Mouse (Mus musculus) cortical plate, adult 2 months (tissue): ENCODE results near the gene Gnl2. TPM values are rescaled to one million over a fixed set of nuclear protein-coding genes. Genes with fewer than 3 reads are reported as not detected.
A peak's percentile ranks its signal among the peaks of the same experiment; 100 is the strongest.

Experiments used
- H3K27ac ChIP-seq: fragments of 200-500 bp; 2 replicates; pipeline ENCODE4 v1.5.1; 2012; ENCODE audit warnings: low read length, control low read depth, inconsistent platforms; ENCODE audit not compliant: insufficient read depth
- H3K4me1 ChIP-seq: fragments of 200-500 bp; 2 replicates; pipeline ENCODE4 v1.6.1; 2011; ENCODE audit warnings: low read length; ENCODE audit not compliant: control insufficient read depth, insufficient read depth
- H3K4me3 ChIP-seq: fragments of 200-500 bp; 2 replicates; pipeline ENCODE4 v1.5.1; 2011; ENCODE audit warnings: mild to moderate bottlenecking, low read length, control low read depth; ENCODE audit not compliant: insufficient read depth
- CTCF ChIP-seq: fragments of 200-500 bp; IDR thresholded peaks from 2 replicates; pipeline ENCODE4 v1.5.1; 2011; ENCODE audit warnings: mild to moderate bottlenecking, control low read depth, low read length; ENCODE audit not compliant: insufficient read depth; ENCODE audit errors: extremely low read depth
- POLR2A ChIP-seq: fragments of 200-500 bp; IDR thresholded peaks from 2 replicates; pipeline ENCODE4 v1.6.1; 2011; ENCODE audit warnings: mild to moderate bottlenecking, low read length, control low read depth; ENCODE audit not compliant: insufficient read depth; ENCODE audit errors: extremely low read depth
- polyA plus RNA-seq: library from polyadenylated mRNA; depleted of rRNA; stranded (reverse); fragments of >200 nt; gene quantifications from 2 replicates; pipeline ENCODE4 v1.2.3, GENCODE M21; 2012

Gnl2 gene
- polyA plus RNA-seq, 1 experiment = 115 TPM

- Histone ChIP-seq H3K4me3 (no peak overlapping the region), H3K4me1 (0 out of 2 replicates have a peak, but pooled peaks cover 2% of the 10 kb centered on the region), H3K27ac (no peak overlapping the region)
- TF ChIP-seq CTCF = no peak
- TF ChIP-seq POLR2A = no peak
Observed at GRCm38 (mm10) chr4:124984871-124985670, 31.3 kb upstream of the Gnl2 start.

- TF ChIP-seq CTCF (no peak), POLR2A (no peak)
- Histone ChIP-seq H3K4me3 (peak within 1 kb of the TSS; percentile 35), H3K4me1 (0 out of 2 replicates have a peak, but pooled peaks cover 2% of the 10 kb centered on the region), H3K27ac (0 out of 2 replicates have a peak within 1 kb of the TSS, but pooled peaks have one; percentile 53)
Observed at GRCm38 (mm10) chr4:124985671-124986602, 30.4 kb upstream of the Gnl2 start, which contains the start of gene Rspo1. Gene Rspo1, plus strand, starts transcription at chr4:124986430.

GRCm38 (mm10) chr4:124986739-124987710, 29.4 kb upstream of the Gnl2 start:
- H3K4me3 ChIP-seq = peak overlapping the region; percentile 35
- H3K27ac ChIP-seq = 0 out of 2 replicates have a peak overlapping the region, but pooled peaks have one; percentile 53
- 0 out of 2 replicates have a peak, but pooled peaks cover 2% of the 10 kb centered on the region for H3K4me1 ChIP-seq
- no peak for TF ChIP-seq CTCF
- TF ChIP-seq POLR2A = no peak

- Histone ChIP-seq H3K4me3 (0 out of 2 replicates have a peak overlapping the region, but pooled peaks have one; percentile 35), H3K27ac (no peak overlapping the region), H3K4me1 (0 out of 2 replicates have a peak, but pooled peaks cover 2% of the 10 kb centered on the region)
- TF ChIP-seq CTCF = no peak
- no peak for TF ChIP-seq POLR2A
Observed at GRCm38 (mm10) chr4:124987711-124988097, 28.7 kb upstream of the Gnl2 start.

- Histone ChIP-seq H3K4me1 (0 out of 2 replicates have a peak, but pooled peaks cover 2% of the 10 kb centered on the region), H3K27ac (no peak overlapping the region), H3K4me3 (no peak overlapping the region)
- no peak for TF ChIP-seq CTCF
- no peak for TF ChIP-seq POLR2A
Observed at GRCm38 (mm10) chr4:124988382-124988781, 28.0 kb upstream of the Gnl2 start.

- Histone ChIP-seq H3K4me1 (no peaks in the 10 kb centered on the region), H3K4me3 (no peak overlapping the region), H3K27ac (no peak overlapping the region)
- TF ChIP-seq POLR2A = no peak
- no peak for TF ChIP-seq CTCF
Observed at GRCm38 (mm10) chr4:124989787-124990253, 26.6 kb upstream of the Gnl2 start.

- Histone ChIP-seq H3K4me1 (no peaks in the 10 kb centered on the region), H3K27ac (no peak overlapping the region), H3K4me3 (no peak overlapping the region)
- TF ChIP-seq POLR2A = no peak
- no peak for TF ChIP-seq CTCF
Observed at GRCm38 (mm10) chr4:124990325-124990724, 26.1 kb upstream of the Gnl2 start.

GRCm38 (mm10) chr4:124997479-124998147, 18.8 kb upstream of the Gnl2 start:
- no peak overlapping the region for H3K4me3 ChIP-seq
- no peak for TF ChIP-seq CTCF
- TF ChIP-seq POLR2A = no peak
- no peak overlapping the region for H3K27ac ChIP-seq
- H3K4me1 ChIP-seq = no peaks in the 10 kb centered on the region
